Mouse (Mus musculus) liver, embryonic 16.5 days (tissue): ENCODE results near the gene Tcf7l2. TPM values are rescaled to one million over a fixed set of nuclear protein-coding genes. Genes with fewer than 3 reads are reported as not detected.

Source experiments
- ATAC-seq: fragments of 200-750 bp; cut with Nextera tagmentation; 2 replicates; pipeline ENCODE4 v1.8.0; 2017; ENCODE audit warnings: low read depth, mild to moderate bottlenecking, moderate number of reproducible peaks, moderate library complexity
- H3K27ac ChIP-seq: fragments of 300-500 bp; sonication (generic); 2 replicates; pipeline ENCODE4 v1.5.1; 2014; ENCODE audit warnings: mild to moderate bottlenecking, low read length
- H3K27me3 ChIP-seq: fragments of 300-500 bp; sonication (generic); 2 replicates; pipeline ENCODE4 v1.6.1; 2014; ENCODE audit warnings: low read depth, low read length, mixed read lengths; ENCODE audit not compliant: control insufficient read depth, insufficient read depth
- H3K36me3 ChIP-seq: fragments of 300-500 bp; sonication (generic); 2 replicates; pipeline ENCODE4 v1.6.1; 2014; ENCODE audit warnings: mild to moderate bottlenecking; ENCODE audit not compliant: control insufficient read depth, insufficient read depth
- H3K4me1 ChIP-seq: fragments of 300-500 bp; sonication (generic); 2 replicates; pipeline ENCODE4 v1.6.1; 2014; ENCODE audit warnings: low read depth, low read length, mixed read lengths; ENCODE audit not compliant: control insufficient read depth
- H3K4me2 ChIP-seq: fragments of 300-500 bp; sonication (generic); 2 replicates; pipeline ENCODE4 v1.6.1; 2014; ENCODE audit warnings: low read depth, low read length, mixed read lengths
- H3K4me3 ChIP-seq: fragments of 300-500 bp; sonication (generic); 2 replicates; pipeline ENCODE4 v1.5.1; 2014; ENCODE audit warnings: low read depth, mild to moderate bottlenecking, low read length
- H3K9ac ChIP-seq: fragments of 300-500 bp; sonication (generic); 2 replicates; pipeline ENCODE4 v1.6.1; 2014; ENCODE audit warnings: low read depth, low read length
- H3K9me3 ChIP-seq: fragments of 300-500 bp; sonication (generic); replicated peaks from 2 replicates; pipeline ENCODE4 v1.6.1; 2016; ENCODE audit warnings: low read length; ENCODE audit not compliant: control insufficient read depth
- WGBS: fragments of 180-500 bp; shearing (Covaris S2); extraction: QIAGEN DNeasy Blood & Tissue Kit; methylation state at CpG from one replicate; pipeline ENCODE4 v1.1.7; 2014; ENCODE audit not compliant: insufficient replicate concordance; 5-methylcytosine and 5-hydroxymethylcytosine counted together
- polyA plus RNA-seq: library from polyadenylated mRNA; unstranded; fragments of >200 nt; fragmentation: Nextera tagmentation; extraction: Ambion mirVana; gene quantifications from 2 replicates; pipeline ENCODE4 v1.2.1, GENCODE M21; 2015

Tcf7l2 gene
- polyA plus RNA-seq, 1 experiment from 2014 or later = 20.7 TPM

- H3K27ac ChIP-seq = no peak overlapping the region
- no peak for ATAC-seq
- no peaks in the 10 kb centered on the region for H3K36me3 ChIP-seq
These were observed 99.0 kb downstream of the Tcf7l2 start for GRCm38 (mm10) chr19:55840499-55841121.

GRCm38 (mm10) chr19:55842046-55842445 lies 100.4 kb downstream of the Tcf7l2 start:
- Histone ChIP-seq H3K27me3 (no peaks in the 10 kb centered on the region), H3K27ac (no peak overlapping the region), H3K4me3 (no peak overlapping the region), H3K9ac (no peak overlapping the region), H3K4me2 (no peak overlapping the region), H3K36me3 (no peaks in the 10 kb centered on the region), H3K9me3 (no peaks in the 10 kb centered on the region), H3K4me1 (peaks cover 5% of the 10 kb centered on the region; the same call in 1 of the 2 replicates)
- WGBS = 51% methylated on average over 7 of the region's 7 CpGs
- ATAC-seq = no peak

More at GRCm38 (mm10) chr19:55840499-55841121, 99.0 kb downstream of the Tcf7l2 start:
- Histone ChIP-seq H3K27me3 (no peaks in the 10 kb centered on the region), H3K4me3 (no peak overlapping the region), H3K9ac (no peak overlapping the region), H3K4me1 (peaks cover 3% of the 10 kb centered on the region; the same call in 1 of the 2 replicates), H3K4me2 (no peak overlapping the region), H3K9me3 (no peaks in the 10 kb centered on the region)
- 63% methylated on average over 10 of the region's 10 CpGs for WGBS

GRCm38 (mm10) chr19:55843111-55843887 lies 101.7 kb downstream of the Tcf7l2 start:
- H3K4me1 ChIP-seq = peaks cover 6% of the 10 kb centered on the region; the same call in 1 of the 2 replicates
- no peak overlapping the region for H3K4me3 ChIP-seq
- ATAC-seq = no peak
- no peak overlapping the region for H3K4me2 ChIP-seq
- WGBS = 81% methylated on average over 11 of the region's 11 CpGs
- no peaks in the 10 kb centered on the region for H3K9me3 ChIP-seq
- no peaks in the 10 kb centered on the region for H3K36me3 ChIP-seq
- no peak overlapping the region for H3K9ac ChIP-seq
- H3K27me3 ChIP-seq = no peaks in the 10 kb centered on the region
- no peak overlapping the region for H3K27ac ChIP-seq

GRCm38 (mm10) chr19:55845702-55846101 lies 104.1 kb downstream of the Tcf7l2 start:
- Histone ChIP-seq H3K27ac (no peak overlapping the region), H3K36me3 (no peaks in the 10 kb centered on the region), H3K4me1 (peaks cover 3% of the 10 kb centered on the region; the same call in 1 of the 2 replicates), H3K9ac (no peak overlapping the region), H3K27me3 (no peaks in the 10 kb centered on the region), H3K9me3 (no peaks in the 10 kb centered on the region), H3K4me2 (no peak overlapping the region), H3K4me3 (no peak overlapping the region)
- peak; percentile 32; the same call in 1 of the 2 replicates for ATAC-seq
- WGBS = 55% methylated on average over 2 of the region's 2 CpGs

- Histone ChIP-seq H3K27ac (no peak overlapping the region), H3K4me2 (no peak overlapping the region), H3K4me1 (peaks cover 3% of the 10 kb centered on the region; the same call in 1 of the 2 replicates), H3K9me3 (no peaks in the 10 kb centered on the region), H3K9ac (no peak overlapping the region), H3K36me3 (no peaks in the 10 kb centered on the region), H3K4me3 (no peak overlapping the region), H3K27me3 (no peaks in the 10 kb centered on the region)
- ATAC-seq = no peak
- WGBS = 68% methylated on average over 6 of the region's 6 CpGs
These were observed 104.6 kb downstream of the Tcf7l2 start for GRCm38 (mm10) chr19:55846256-55846655.

GRCm38 (mm10) chr19:55847043-55847442 lies 105.4 kb downstream of the Tcf7l2 start:
- no peaks in the 10 kb centered on the region for H3K27me3 ChIP-seq
- H3K4me2 ChIP-seq = no peak overlapping the region
- no peak overlapping the region for H3K9ac ChIP-seq
- no peak overlapping the region for H3K27ac ChIP-seq
- no peaks in the 10 kb centered on the region for H3K9me3 ChIP-seq
- H3K4me1 ChIP-seq = peaks cover 3% of the 10 kb centered on the region; the same call in 1 of the 2 replicates
- ATAC-seq = no peak
- no peak overlapping the region for H3K4me3 ChIP-seq
- H3K36me3 ChIP-seq = no peaks in the 10 kb centered on the region
- 49% methylated on average over 4 of the region's 4 CpGs for WGBS

- Histone ChIP-seq H3K4me1 (peaks cover 3% of the 10 kb centered on the region; the same call in 1 of the 2 replicates), H3K27ac (no peak overlapping the region), H3K9ac (no peak overlapping the region), H3K27me3 (no peaks in the 10 kb centered on the region), H3K9me3 (no peaks in the 10 kb centered on the region), H3K4me3 (no peak overlapping the region), H3K36me3 (no peaks in the 10 kb centered on the region), H3K4me2 (no peak overlapping the region)
- no peak for ATAC-seq
- 61% methylated on average over 8 of the region's 8 CpGs for WGBS
These were observed 108.9 kb downstream of the Tcf7l2 start for GRCm38 (mm10) chr19:55850402-55851078.

- no peak overlapping the region for H3K27ac ChIP-seq
- H3K9me3 ChIP-seq = no peaks in the 10 kb centered on the region
- H3K4me2 ChIP-seq = no peak overlapping the region
- no peak for ATAC-seq
- no peak overlapping the region for H3K9ac ChIP-seq
- 63% methylated on average over 19 of the region's 19 CpGs for WGBS
- H3K27me3 ChIP-seq = no peaks in the 10 kb centered on the region
- peaks cover 3% of the 10 kb centered on the region; the same call in 1 of the 2 replicates for H3K4me1 ChIP-seq
- H3K36me3 ChIP-seq = no peaks in the 10 kb centered on the region
- H3K4me3 ChIP-seq = no peak overlapping the region
These were observed 110.1 kb downstream of the Tcf7l2 start for GRCm38 (mm10) chr19:55851498-55852324.
